Mouse (Mus musculus): ENCODE results near the gene Ppbp. TPM values are rescaled to one million over a fixed set of nuclear protein-coding genes. Genes with fewer than 3 reads are reported as not detected.

Gene Ppbp
- polyA plus RNA-seq (2012) = not detected in 2 replicates

DNA sequence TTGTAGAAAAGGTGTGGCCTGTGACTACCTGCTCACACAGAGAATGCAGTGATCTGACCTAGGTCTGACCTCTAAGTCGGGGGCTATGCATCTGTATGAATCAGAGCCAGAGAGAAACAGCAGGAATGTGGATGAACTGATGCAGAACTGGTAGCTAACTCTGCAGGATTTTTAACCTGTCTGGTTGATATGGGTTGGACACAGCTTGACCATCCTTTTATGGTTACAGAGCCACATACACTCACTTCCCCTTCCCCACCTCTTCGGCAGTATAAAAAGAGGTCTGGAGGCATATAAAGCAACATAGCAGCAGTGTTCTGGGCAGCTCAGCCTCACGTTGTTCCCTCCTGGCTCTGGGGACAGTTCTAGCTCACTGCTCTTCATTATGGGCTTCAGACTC lies at the start of gene Ppbp:
TSS of gene Ppbp (plus strand) at position 301 of the 400 bp plus-strand sequence.
- no peak for TF ChIP-seq GATA1 (IDR thresholded peaks at IDR 0.05; ENCODE audit: low read length)

DNA sequence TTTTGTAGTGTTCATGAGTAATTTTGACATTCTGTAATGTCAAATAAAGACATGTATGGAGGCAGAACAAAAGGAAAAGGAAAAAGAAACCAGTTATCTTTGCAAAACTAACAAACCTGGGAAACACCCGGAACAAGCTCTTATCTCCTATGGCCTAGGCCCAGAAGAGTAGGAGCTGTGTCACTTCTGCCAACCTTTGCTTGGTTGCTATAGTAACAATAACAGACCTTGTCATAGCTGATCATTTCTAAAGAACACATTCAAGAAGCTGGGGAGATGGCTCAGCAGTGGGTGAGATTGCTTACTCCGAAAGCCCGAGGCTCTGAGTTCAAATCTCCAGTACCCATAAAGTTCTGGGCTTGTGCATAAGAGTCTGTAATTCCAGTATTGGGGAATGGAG lies 45.7 kb upstream of the Ppbp start:
- no peak for TF ChIP-seq GATA1 (IDR thresholded peaks at IDR 0.05; ENCODE audit: low read length)

DNA sequence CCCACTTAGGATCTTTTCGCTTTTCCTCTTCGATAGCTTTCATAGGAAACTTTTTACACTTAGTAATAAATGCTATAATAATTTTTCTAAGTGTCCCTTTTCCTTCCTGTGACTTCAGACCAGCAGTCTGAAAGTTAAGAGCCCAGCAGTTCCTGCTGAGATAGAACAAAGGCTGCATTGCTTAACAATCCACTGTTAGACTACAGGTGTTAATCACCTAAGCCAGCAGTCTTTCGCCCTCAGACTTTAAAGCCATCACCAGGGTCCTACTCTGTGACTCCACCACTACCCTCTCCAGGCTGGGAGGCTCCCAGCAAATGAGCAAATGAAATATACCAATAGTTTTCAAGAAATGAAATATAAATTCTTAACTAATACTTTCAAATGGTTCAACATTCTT lies 40.1 kb upstream of the Ppbp start:
- no peak for TF ChIP-seq GATA1 (IDR thresholded peaks at IDR 0.05; ENCODE audit: low read length)

DNA sequence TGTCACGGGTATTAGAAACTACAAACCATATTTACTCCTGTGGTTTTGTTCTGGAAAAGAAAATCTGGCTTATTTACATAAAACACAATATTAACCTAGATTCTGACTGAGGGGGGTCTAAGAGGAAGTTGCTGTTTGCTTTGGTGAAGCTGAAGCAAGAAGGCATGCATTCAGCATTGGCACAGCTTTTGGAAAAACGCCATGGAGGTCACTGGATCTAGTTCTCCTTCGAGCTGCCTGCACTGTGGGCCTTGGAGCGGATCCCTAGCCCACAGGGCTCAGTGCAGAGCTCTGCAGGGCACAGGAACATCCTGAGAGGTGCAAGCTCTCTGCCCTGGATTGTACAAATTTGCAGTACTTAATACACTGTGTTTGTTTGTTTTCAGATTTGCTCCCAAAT lies 36.8 kb upstream of the Ppbp start:
- no peak for TF ChIP-seq GATA1 (IDR thresholded peaks at IDR 0.05; ENCODE audit: low read length)

DNA sequence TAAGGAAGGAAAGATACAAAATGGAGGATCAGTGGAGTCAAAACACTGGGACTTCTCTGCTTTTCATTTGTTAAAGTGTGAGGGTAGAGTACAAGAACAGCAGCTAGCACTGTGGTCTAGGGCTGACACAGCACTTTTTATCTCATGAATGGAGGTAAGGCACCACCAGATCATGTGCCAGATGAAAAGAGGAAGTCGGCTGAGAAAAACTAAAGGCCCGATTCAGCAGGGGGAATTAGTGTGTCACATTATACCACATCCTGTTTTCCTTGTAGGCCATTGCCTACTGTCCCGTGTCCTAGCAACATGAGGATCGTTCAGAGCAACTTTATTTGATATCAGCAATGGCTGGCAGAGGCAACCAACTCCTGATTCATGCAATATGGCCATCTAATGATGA lies 26.3 kb upstream of the Ppbp start:
- peak; percentile 25 for TF ChIP-seq GATA1 (IDR thresholded peaks at IDR 0.05; ENCODE audit: low read length)

DNA sequence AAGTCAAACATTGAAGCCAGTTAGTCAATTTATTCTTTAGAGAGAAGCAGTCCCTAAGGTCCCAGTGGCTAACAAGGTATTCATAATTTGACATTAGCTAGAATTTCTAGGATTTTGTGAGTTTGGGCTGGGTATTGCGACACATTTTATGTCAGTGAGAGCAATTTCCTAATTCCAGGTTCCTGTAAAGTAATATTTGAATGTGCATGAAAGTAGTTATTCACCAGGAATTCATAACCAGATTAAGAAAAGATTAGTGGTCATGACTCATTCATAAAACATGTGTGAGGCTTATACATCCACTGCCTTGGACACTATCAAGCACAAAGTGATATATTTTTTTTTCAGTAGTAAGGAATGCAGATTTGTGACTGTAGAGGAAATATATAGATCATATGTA lies 14.4 kb upstream of the Ppbp start:
- TF ChIP-seq GATA1 (IDR thresholded peaks at IDR 0.05; ENCODE audit: low read length) = no peak

DNA sequence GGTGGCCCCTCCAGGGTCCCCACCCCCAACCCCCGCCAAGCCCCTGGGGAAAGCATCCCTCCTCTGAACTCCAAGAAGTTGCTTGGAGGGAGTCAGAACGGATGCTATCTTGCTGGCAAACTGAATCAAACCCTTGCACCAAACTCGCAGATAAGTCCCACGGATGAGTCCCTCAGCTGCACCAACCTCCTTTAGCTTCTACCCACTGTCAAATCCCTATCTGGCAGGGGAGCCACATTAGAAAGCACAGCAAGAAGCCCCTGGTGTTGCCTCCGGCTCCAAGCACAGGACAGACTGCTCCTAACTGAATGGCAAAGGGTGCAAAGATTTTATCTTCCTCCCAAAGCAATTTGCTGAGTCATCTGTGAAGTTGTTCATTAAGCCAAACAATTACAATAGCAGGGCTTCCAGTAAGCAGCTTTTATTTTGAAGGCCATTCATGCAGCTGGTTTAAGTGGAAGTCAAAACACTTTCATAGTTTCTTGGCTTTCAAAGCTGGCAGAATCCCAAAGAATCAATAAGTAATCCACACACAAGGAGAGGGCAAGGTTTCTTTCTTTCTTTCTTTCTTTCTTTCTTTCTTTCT lies 10.2 kb upstream of the Ppbp start:
- TF ChIP-seq GATA1 (IDR thresholded peaks at IDR 0.05; ENCODE audit: low read length) = no peak

DNA sequence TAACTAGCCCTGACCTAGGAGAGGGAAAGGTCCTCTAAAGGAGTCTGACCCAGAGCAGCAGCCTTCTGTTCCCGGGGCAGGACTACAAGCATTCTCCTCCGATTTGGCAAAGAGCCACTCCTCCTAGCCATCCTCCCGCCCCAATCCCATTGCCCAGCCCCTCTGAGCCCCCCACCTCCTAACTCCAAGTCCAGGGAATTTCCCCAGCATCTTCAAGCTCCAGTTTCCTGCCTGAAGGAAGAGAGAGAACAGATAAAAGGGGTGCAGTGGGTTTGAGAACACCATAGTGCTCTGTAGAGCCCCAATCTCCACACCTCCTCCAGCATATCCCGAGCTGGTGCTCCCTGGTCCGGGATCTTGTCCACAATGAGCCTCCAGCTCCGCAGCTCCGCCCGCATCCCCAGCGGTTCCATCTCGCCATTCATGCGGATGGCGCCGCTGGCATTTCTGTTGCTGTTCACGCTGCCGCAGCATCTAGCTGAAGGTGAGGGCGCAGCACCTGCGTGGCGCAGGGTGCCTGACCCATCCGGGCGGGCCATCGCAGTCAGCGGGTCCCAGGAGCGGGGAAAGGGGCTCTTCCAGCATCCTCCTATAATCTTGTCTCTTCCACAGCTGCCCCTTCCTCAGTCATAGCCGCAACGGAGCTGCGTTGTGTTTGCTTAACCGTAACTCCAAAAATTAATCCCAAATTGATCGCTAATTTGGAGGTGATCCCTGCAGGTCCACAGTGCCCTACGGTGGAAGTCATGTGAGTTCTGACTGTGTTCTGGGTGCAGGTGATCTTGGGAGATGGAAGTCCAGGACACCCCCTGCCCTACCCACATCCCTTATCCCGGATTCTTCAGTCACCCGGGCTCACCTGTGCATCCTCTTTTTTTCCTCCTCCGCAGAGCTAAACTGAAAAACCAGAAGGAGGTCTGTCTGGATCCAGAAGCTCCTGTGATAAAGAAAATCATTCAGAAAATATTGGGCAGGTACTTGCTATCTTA lies 8.9 kb upstream of the Ppbp start, which contains the start of gene Cxcl5:
TSS of gene Cxcl5 (plus strand) at position 284 of the 989 bp plus-strand sequence.
- TF ChIP-seq GATA1 (IDR thresholded peaks at IDR 0.05; ENCODE audit: low read length) = no peak

DNA sequence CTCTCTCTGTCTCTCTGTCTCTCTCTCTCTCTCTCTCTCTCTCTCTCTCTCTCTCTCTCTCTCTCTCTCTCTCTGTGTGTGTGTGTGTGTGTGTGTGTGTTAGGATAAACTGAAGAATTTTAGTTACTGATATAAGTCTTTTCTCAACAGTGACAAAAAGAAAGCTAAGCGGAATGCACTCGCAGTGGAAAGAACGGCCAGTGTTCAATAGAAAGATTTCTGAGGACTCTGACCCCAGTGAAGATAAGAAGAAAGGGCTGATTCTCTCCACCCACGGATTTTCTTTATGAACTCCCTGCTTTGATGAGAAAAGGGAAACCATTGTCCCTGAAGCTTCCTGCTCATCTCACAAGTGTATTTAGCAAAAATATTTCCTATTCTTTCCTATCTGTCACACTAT lies 8.0 kb upstream of the Ppbp start:
- TF ChIP-seq GATA1 (IDR thresholded peaks at IDR 0.05; ENCODE audit: low read length) = no peak

DNA sequence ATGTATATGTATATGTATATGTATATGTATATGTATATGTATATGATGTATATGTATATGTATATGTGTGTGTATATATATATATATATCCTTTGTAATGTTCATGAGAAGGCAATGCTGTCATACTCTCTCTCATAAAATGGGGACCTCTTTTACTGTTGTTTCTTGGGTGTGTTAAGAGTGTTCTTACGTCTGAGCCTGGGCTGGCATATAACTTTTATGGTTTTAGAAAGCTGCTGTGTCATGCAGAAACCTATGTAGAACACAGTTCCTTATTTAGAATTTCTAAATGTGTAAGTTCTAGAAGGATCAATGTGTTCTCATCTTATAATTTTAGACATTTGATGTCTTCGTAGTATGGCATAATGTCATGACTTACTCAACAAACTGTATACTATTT lies 7.5 kb upstream of the Ppbp start:
- TF ChIP-seq GATA1 (IDR thresholded peaks at IDR 0.05; ENCODE audit: low read length) = no peak

DNA sequence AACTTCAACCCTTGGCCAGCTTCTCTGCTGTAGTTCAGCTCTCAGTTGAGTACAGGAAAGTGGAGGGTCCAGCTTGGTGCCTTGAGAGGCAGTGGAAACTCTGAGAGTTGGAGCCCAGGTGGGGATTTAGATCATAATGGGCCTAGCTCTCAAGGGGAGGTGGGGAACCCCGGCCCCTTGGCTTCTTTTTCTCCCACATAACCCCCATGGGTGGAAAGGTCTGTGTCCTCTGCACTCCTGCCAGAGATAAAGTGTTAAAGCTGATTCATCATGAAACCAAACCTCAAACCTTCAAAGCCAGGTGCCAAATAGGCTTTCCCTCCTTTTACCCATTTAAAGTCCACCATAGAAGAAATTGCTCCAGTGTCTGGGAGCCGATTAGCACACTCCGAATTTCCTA lies 6.5 kb upstream of the Ppbp start:
- no peak for TF ChIP-seq GATA1 (IDR thresholded peaks at IDR 0.05; ENCODE audit: low read length)

DNA sequence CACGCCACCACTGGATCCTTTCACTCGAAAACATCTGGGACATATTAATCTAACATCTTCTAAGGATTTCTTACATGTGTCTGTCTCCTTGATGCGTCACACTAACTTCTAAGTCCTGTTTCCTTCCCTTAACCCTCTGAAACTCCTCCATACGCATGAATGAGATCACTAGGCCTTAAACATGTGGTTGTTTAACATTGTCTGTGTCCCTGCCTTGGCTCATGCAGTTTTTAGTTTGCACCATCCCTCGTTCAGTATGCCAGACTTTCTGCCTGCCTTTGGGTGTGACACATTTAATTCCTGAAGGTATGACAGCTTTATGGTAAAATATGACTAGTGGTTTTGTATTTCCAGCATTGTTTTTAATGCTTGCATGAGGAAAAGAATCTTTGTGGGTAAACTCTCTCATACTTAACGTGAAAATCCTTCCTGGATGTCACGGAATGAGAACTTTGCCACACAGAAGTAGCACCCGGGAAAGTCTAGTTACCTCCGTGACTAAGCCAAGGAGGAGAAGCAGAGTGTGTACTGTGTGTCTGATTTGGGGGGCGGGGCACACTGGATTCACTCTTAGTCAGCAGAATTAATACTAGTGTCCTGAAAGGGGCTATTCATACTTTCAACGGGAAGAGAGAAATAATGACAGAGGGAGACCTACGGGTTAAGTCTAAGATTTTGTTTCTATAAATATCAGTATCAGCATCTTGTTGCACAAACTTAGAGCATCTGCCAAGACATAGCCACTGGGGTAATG lies 4.2 kb upstream of the Ppbp start:
- no peak for TF ChIP-seq GATA1 (IDR thresholded peaks at IDR 0.05; ENCODE audit: low read length)

DNA sequence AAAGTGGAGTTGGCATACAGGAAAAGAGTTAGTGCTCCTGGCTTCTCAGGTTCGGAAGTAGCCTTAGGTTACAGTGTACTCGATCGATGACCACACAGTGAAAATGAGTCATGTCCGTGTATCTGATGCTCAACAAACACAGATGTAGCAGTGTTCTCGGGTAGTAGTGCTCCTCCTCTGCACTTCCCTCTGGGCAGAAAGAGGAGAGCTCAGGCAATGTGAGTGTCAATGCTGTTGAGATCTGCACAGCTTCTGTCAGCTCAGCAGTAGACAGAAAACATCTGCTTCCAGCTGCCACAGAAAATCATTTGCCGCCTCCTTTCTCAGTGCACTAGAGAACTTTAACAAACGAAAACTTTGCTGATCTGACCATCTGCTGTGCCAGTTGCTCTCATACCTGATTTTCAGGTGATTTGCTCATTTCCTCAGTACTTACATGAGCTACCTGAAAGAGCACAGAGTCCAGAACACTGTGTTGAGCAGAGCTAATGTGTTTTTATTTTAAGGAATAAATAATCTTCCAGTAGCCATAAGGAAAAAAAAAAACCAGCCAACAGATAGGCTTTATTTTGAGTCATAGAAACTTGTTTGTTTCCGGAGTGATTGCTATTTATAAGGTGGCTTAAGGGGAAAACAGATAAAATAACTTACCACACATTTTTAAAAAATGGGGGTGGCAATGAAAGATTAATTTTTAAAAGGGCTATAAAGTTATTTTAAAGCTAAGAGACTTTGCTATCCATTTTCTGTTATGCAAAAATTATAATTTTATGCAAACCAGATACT lies 2.3 kb upstream of the Ppbp start:
- no peak for TF ChIP-seq GATA1 (IDR thresholded peaks at IDR 0.05; ENCODE audit: low read length)

DNA sequence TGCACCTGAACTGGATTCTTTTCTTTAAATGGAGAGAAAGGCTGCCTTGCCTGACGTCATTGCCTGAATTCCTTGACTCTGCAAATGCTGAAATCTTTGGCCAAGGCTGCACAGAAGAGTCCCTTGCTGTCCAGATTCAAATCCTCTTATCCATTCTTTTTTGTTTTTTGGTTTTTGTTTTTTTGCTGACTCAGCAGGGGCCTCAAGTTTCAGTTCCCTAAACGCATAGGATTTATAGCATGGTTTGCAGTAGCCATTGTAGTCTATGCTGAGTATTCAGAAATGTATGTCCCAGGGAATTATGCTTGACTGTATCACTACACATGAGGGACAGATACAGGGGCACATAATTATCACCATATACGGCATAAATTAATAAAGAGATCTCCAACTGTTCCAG lies 3.1 kb downstream of the Ppbp start:
- TF ChIP-seq GATA1 (IDR thresholded peaks at IDR 0.05; ENCODE audit: low read length) = no peak
